Mouse (Mus musculus) regulatory T cell (primary cell): ENCODE measurements around the gene Brd4.

ENCODE experiments used
- in situ Hi-C: fragments of 300-600 bp; cut with MboI, MseI; formaldehyde crosslinking; loops from one replicate; pipeline ENCODE4 v1.15.1; 2025; ENCODE audit warnings: high pct_unique_total_duplicates

Gene Brd4

GRCm38 (mm10) chr17:32280575-32280974 is 3.9 kb downstream of the Brd4 start:
- in situ Hi-C loops, result no loop called here

DNA sequence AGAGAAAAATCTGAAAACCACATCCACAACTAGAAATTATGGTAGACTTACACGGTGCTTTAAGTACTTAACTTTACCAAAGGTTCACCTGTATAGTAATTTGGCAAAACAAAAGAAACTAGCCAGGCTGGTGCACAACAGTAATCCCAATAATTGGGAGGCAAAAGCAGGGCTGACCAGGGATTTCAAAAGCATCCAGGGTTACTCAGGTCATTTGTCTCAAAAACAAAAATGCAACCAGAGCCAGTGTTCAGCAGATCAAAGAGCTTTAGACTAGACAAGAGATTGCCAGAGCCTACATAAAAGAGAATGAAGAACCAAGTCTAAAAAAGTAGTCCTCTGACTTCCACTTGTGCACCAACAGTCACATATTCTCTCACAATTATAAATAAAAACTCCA is 7.3 kb downstream of the Brd4 start:
- in situ Hi-C loops, result no loop called here

- in situ Hi-C loops, result no loop called here
Observed at GRCm38 (mm10) chr17:32275568-32275967, 9.0 kb downstream of the Brd4 start.

DNA sequence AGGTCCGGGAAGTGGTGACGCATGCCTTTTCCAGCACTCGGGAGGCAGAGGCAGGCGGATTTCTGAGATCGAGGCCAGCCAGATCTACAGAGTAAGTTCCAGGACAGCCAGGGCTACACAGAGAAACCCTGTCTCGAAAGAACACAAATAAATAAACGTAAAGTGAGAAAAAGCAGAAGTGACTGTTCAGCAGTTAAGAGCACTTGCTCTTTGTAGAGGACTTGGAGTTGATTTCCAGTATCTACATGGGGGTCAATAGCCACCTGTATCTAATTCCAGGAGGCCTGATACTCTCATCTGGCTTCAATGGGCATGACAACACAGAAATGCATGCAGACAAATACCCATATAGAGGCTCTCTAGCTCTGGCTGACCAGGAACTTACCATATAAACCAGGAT is 15.4 kb downstream of the Brd4 start:
- in situ Hi-C loops, result no loop called here

GRCm38 (mm10) chr17:32268540-32268960 is 16.0 kb downstream of the Brd4 start:
- in situ Hi-C loops, result no loop called here

DNA sequence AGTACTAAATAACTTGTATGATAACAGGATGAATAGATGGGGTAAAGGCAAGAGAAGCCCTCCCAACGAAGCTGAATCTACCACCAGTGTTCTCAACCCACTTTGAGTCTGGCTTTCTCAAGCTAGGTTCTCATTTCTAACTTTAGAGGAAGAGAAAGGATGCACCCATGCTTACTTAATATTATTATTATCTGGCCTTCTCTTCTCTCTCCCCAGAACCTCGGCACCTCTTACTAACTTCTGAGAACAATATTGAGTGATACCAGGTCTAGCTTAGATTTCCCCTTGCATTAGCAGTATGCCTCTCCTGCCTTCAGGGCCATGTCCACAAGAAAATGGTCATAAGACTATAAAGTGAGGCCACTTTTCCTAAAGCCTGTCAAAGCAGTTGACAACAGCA is 16.4 kb downstream of the Brd4 start:
- in situ Hi-C loops, result no loop called here

- in situ Hi-C loops, result no loop called here
Observed at GRCm38 (mm10) chr17:32267617-32268016, 16.9 kb downstream of the Brd4 start.

DNA sequence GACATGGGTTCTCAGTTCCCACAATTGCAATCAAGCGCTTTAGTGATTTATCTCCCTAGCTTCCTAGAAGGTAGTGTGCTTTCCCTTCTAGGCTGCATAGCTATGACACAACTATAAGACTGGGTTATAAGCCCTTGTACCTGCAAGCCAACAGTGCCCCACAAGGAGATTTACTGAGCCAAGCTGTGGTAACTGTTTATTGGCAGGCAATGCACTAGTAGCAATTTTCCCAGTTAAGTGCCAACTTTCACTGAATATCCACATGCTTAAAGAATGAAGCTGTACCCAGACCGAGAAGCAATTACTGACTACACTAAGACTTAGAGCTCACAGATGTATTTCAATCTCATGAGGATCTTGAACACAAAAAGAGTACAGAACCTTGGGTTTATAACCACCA is 20.9 kb downstream of the Brd4 start:
- in situ Hi-C loops, result no loop called here

DNA sequence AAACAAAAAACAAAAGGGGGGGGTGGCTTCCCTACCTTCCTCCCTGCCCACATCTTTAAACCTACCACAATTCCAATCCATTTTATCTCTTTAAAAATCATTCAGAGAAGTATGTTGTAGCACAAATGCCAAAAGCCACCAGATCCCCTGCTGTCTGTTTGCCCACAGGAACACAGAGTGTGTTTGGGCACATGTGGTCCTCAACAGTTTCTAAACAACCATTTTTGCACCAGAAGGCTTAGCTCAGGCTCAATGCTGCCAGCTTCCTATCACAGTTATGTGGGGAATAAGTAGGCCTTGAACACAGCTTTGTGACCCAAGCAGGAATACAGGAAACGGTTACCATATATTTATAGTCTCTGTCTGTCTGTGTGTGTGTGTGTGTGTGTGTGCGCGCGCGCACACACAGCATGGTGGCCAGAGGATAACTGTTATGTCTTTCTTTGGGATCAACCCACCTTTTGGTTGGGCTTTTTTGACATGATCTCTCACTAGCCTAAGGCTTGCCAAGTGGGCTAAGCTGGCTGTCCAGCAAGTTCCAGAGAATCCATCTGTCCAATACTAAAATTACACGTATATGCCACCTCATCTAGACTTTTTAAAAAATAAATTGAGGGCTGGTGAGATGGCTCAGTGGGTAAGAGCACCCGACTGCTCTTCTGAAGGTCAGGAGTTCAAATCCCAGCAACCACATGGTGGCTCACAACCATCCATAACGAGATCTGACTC is 21.5 kb downstream of the Brd4 start:
- in situ Hi-C loops, result no loop called here

- in situ Hi-C loops, result no loop called here
Observed at GRCm38 (mm10) chr17:32258869-32259268, 25.7 kb downstream of the Brd4 start.

DNA sequence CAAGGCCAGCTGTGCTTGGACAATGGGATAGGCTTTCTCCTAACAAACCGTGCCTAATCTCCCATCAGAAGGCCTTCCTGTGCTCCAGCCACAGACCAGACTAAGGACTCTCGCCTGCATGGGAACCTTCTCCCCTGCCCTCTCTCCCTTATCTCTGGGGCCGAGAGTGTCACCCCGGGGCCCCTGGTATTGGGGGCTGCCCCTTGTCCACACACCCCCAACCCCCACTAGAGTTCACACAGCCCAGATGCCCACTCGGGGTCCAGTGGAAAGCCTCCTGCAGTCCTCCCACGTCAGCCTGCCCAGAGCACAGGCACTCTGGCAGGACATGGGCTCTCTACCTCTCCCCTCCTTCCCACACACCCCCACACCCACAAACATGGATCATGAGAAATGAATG is 26.6 kb downstream of the Brd4 start:
- in situ Hi-C loops, result no loop called here

DNA sequence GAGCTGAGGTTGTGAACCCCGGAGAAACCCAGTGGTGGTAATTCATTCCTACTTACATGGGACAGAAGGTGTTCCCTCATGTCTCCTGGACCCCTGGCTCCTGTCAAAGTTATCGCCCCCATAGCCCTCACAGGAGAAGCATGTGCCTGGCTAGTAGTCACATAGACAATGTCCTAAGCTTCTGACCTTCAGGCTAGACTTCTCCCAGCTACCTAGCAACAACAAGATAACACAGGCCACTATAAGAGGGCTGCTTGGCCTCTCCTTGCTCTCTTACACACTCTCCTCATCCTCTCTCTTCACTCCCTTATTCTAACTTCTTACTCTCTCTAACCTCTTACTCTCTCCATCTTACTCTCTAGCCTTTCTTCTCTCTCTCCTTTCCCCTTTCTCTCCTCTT is 27.1 kb downstream of the Brd4 start:
- in situ Hi-C loops, result no loop called here

DNA sequence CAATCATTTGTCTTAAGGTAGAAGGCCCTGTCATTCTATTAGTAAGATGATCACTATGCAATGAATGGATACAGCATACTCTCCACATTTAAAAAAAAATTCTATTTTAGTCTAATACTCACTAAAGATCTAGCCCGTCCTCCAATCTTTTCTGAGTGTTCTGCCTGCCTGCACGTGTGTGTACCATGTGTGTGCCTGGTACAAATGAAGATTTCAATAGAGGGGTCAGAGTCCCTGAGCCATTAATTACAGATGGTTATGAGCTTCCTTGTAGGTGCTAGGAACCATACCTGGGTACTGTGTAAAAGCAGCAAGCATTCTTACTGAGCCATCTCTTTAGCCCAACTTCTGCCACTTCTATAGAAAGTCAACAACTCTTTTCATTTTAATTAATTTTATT is 27.6 kb downstream of the Brd4 start:
- in situ Hi-C loops, result no loop called here

GRCm38 (mm10) chr17:32253261-32253660 is 31.3 kb downstream of the Brd4 start:
- in situ Hi-C loops, result no loop called here

DNA sequence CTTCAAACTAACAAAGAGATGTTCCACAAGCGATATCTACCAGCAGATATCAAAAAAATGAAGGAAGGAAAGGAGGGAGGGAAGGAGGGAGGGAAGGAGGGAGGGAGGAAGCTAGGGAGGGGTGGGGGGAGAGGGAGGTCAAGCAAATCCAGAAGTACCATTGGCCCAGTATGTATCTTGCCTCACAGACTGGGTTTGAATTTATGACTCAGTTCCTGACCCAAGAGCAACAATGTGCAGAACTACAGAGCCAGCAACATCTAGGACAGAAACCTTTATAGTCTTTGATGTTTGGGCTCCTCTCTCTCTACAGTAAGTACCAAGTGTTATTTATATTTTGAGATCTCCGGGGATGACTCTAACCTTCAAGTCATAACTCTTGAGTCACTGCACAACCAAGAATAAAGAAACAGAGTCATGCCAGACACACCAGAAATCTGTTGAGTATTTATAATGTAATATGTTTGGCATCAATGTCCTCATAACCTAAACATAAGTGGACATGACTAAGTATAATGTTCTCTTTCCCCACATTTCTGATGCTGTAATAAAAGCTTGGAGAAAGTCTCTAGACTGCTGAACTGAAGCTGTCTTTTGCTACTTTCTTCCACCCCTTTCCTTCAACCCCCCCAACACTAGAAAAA is 32.6 kb downstream of the Brd4 start:
- in situ Hi-C loops, result no loop called here

DNA sequence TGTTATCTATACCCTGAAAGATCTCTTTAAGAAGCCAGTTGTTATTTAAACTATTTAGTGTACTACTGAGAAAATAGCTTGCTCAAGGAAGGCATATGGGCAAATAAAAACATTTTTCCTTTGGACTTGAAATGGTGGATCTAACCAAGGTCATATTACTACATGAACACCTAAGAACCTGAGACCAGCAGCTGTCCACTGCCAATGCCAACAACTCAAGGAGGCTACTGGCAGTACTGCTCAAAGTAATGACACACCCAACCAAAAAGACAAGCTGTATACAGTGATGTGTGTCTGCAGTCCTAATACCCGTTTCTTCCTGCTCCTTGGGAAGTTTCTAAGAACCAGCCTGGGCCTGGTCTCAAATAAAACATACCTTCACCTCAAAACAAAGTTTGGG is 34.5 kb downstream of the Brd4 start:
- in situ Hi-C loops, result no loop called here

GRCm38 (mm10) chr17:32248192-32248591 is 36.3 kb downstream of the Brd4 start:
- in situ Hi-C loops, result no loop called here

DNA sequence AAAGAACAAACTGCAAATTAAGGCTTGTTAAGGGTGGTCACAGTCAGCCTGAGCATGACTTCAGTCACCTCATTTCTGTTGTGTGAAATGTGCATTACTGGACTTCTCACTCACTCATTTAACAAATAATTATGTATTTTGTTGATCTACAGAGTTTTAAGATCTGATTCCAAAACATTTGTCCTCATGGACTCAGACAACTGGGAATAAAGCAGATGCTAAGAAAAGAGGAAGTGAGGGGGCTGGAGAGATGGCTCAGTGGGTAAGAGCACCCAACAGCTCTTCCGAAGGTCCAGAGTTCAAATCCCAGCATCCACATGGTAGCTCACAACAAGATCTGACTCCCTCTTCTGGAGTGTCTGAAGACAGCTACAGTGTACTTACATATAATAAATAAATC is 36.9 kb downstream of the Brd4 start:
- in situ Hi-C loops, result no loop called here

GRCm38 (mm10) chr17:32246117-32246516 is 38.4 kb downstream of the Brd4 start:
- in situ Hi-C loops, result no loop called here

DNA sequence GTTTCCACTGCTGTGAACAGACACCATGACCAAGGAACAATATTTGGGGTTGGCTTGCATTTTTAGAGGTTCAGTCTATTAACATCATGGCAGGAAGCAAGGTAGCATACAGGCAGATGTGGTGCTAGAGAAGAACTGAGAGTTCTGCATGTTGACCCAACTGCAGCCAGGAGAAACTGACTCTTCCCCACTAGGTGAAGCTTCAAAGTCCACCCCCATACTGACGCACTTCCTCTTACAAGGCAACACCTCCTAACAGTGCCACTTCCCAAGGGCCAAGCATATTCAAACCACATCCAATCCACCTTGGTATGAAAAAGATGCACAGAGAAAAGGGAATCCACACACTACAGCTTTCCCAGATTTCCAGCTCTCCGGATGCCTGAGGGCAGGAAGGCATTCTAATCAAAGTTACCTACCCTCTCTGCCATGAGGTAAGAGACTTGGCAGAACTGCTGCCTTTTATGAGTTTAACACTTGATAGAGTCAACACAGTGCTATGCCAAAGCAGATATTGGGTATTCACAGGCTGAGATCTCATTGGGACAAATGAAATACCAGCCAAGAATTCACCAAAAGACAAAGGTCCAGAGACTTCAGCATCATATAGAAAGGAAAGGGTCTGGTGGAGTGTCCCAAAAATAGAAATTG is 43.5 kb downstream of the Brd4 start:
- in situ Hi-C loops, result loop anchor here (5.0 kb wide), 1 partner anchor 51 kb away; no protein-coding TSS in a partner anchor

GRCm38 (mm10) chr17:32238589-32238988 is 45.9 kb downstream of the Brd4 start:
- in situ Hi-C loops, result no loop called here

DNA sequence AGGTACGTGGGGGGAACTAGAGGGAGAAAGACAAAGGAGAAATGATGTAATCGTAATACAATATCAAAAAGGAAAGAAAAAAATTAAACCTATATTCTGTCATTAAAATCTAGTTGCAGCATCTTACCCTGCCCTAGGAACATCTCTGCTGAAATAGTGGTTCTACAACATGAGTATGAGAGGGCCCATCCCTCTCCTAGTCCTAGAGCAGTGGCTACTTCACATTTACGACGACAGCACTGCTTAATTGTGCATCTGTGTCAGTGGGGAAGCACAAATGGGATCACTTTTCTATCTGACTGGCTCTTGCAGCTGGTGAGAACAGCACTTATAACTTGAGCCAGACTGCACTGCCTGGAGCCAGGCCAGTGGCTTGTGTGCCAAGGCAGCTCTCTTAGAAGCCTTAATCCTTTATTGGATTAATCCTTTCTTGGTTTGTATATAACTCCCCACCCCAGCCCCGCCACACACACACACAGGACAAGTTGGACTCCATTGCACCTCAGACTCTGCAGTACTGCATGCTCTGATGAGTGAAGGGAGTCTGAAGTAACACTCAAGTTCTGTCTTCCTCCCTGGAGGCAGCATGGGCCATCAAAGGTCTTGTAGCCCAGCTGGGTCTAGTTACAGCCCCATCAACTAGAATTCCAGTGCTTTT is 48.9 kb downstream of the Brd4 start:
- in situ Hi-C loops, result no loop called here
